Mouse (Mus musculus): ENCODE measurements around the gene Rnf181. TPM values are rescaled to one million over a fixed set of nuclear protein-coding genes. Genes with fewer than 3 reads are reported as not detected.
A peak's percentile ranks its signal among the peaks of the same experiment; 100 is the strongest.

The Rnf181 gene
- polyA plus RNA-seq, 1 experiment from 2014 or later = 122 TPM

GRCm38 (mm10) chr6:72344396-72345073 lies 22.2 kb downstream of the Rnf181 start:
- Histone ChIP-seq H3K36me3 (peaks cover 7% of the 10 kb centered on the region; the same call in 1 of the 2 replicates), H3K9me3 (no peaks in the 10 kb centered on the region), H3K9ac (peak overlapping the region; percentile 84), H3K4me2 (replicated peaks) (peak overlapping the region; percentile 83), H3K4me3 (replicated peaks) (peak overlapping the region; percentile 84), H3K27me3 (replicated peaks) (no peaks in the 10 kb centered on the region), H3K4me1 (replicated peaks) (peaks cover 17% of the 10 kb centered on the region), H3K27ac (peak overlapping the region; percentile 51; the same call in 1 of the 2 replicates)
- peak; percentile 65 for ATAC-seq
- WGBS = under 1% methylated on average over 42 of the region's 42 CpGs

GRCm38 (mm10) chr6:72340481-72340880 lies 26.3 kb downstream of the Rnf181 start:
- Histone ChIP-seq H3K36me3 (peaks cover 23% of the 10 kb centered on the region), H3K27me3 (replicated peaks) (no peaks in the 10 kb centered on the region), H3K4me1 (replicated peaks) (peaks cover 8% of the 10 kb centered on the region; the same call in 1 of the 2 replicates), H3K9me3 (no peaks in the 10 kb centered on the region), H3K4me3 (replicated peaks) (no peak overlapping the region), H3K9ac (no peak overlapping the region), H3K27ac (no peak overlapping the region), H3K4me2 (replicated peaks) (no peak overlapping the region)
- ATAC-seq = no peak
- WGBS = 61% methylated on average over 2 of the region's 2 CpGs

- ATAC-seq = no peak
- 78% methylated on average over 5 of the region's 5 CpGs for WGBS
- H3K4me1 ChIP-seq (replicated peaks) = no peaks in the 10 kb centered on the region
- H3K9ac ChIP-seq = no peak overlapping the region
- no peaks in the 10 kb centered on the region for H3K9me3 ChIP-seq
- H3K27ac ChIP-seq = no peak overlapping the region
- H3K27me3 ChIP-seq (replicated peaks) = no peaks in the 10 kb centered on the region
- H3K36me3 ChIP-seq = peaks cover 31% of the 10 kb centered on the region
- H3K4me3 ChIP-seq (replicated peaks) = no peak overlapping the region
- no peak overlapping the region for H3K4me2 ChIP-seq (replicated peaks)
These were observed 33.6 kb downstream of the Rnf181 start for GRCm38 (mm10) chr6:72333111-72333510.

- no peak overlapping the region for H3K4me2 ChIP-seq (replicated peaks)
- no peak overlapping the region for H3K9ac ChIP-seq
- WGBS = 89% methylated on average over 4 of the region's 4 CpGs
- H3K27ac ChIP-seq = no peak overlapping the region
- no peaks in the 10 kb centered on the region for H3K9me3 ChIP-seq
- no peaks in the 10 kb centered on the region for H3K4me1 ChIP-seq (replicated peaks)
- no peaks in the 10 kb centered on the region for H3K27me3 ChIP-seq (replicated peaks)
- H3K36me3 ChIP-seq = peaks cover 21% of the 10 kb centered on the region
- no peak overlapping the region for H3K4me3 ChIP-seq (replicated peaks)
- no peak for ATAC-seq
These were observed 36.6 kb downstream of the Rnf181 start for GRCm38 (mm10) chr6:72330133-72330532.

GRCm38 (mm10) chr6:72329019-72329418 lies 37.7 kb downstream of the Rnf181 start:
- no peak overlapping the region for H3K27ac ChIP-seq
- H3K4me2 ChIP-seq (replicated peaks) = no peak overlapping the region
- H3K36me3 ChIP-seq = peaks cover 26% of the 10 kb centered on the region
- no peak overlapping the region for H3K9ac ChIP-seq
- ATAC-seq = no peak
- no peaks in the 10 kb centered on the region for H3K27me3 ChIP-seq (replicated peaks)
- no peaks in the 10 kb centered on the region for H3K4me1 ChIP-seq (replicated peaks)
- WGBS = 84% methylated on average over 5 of the region's 5 CpGs
- no peak overlapping the region for H3K4me3 ChIP-seq (replicated peaks)
- H3K9me3 ChIP-seq = no peaks in the 10 kb centered on the region

- Histone ChIP-seq H3K4me2 (replicated peaks) (no peak overlapping the region), H3K27me3 (replicated peaks) (no peaks in the 10 kb centered on the region), H3K4me3 (replicated peaks) (no peak overlapping the region), H3K4me1 (replicated peaks) (no peaks in the 10 kb centered on the region), H3K9ac (no peak overlapping the region), H3K27ac (no peak overlapping the region), H3K9me3 (no peaks in the 10 kb centered on the region), H3K36me3 (peaks cover 37% of the 10 kb centered on the region)
- WGBS = 59% methylated on average over 6 of the region's 6 CpGs
- peak; percentile 78 for ATAC-seq
These were observed 40.5 kb downstream of the Rnf181 start for GRCm38 (mm10) chr6:72326274-72326673.

GRCm38 (mm10) chr6:72323786-72324508 lies 42.8 kb downstream of the Rnf181 start:
- Histone ChIP-seq H3K27ac (no peak overlapping the region), H3K9me3 (no peaks in the 10 kb centered on the region), H3K4me3 (replicated peaks) (no peak overlapping the region), H3K9ac (no peak overlapping the region), H3K27me3 (replicated peaks) (no peaks in the 10 kb centered on the region), H3K36me3 (peaks cover 45% of the 10 kb centered on the region), H3K4me2 (replicated peaks) (no peak overlapping the region), H3K4me1 (replicated peaks) (no peaks in the 10 kb centered on the region)
- WGBS = 91% methylated on average over 6 of the region's 6 CpGs
- no peak for ATAC-seq

GRCm38 (mm10) chr6:72322936-72323335 lies 43.8 kb downstream of the Rnf181 start:
- peaks cover 44% of the 10 kb centered on the region for H3K36me3 ChIP-seq
- no peaks in the 10 kb centered on the region for H3K9me3 ChIP-seq
- no peak overlapping the region for H3K4me3 ChIP-seq (replicated peaks)
- H3K4me1 ChIP-seq (replicated peaks) = no peaks in the 10 kb centered on the region
- no peak overlapping the region for H3K9ac ChIP-seq
- no peak overlapping the region for H3K27ac ChIP-seq
- H3K4me2 ChIP-seq (replicated peaks) = no peak overlapping the region
- no peak for ATAC-seq
- no peaks in the 10 kb centered on the region for H3K27me3 ChIP-seq (replicated peaks)
- 94% methylated on average over 3 of the region's 3 CpGs for WGBS

GRCm38 (mm10) chr6:72319019-72319418 lies 47.7 kb downstream of the Rnf181 start:
- no peak for ATAC-seq
- Histone ChIP-seq H3K27me3 (replicated peaks) (no peaks in the 10 kb centered on the region), H3K4me1 (replicated peaks) (no peaks in the 10 kb centered on the region), H3K27ac (no peak overlapping the region), H3K4me2 (replicated peaks) (no peak overlapping the region), H3K9ac (no peak overlapping the region), H3K4me3 (replicated peaks) (no peak overlapping the region), H3K9me3 (no peaks in the 10 kb centered on the region), H3K36me3 (peaks cover 28% of the 10 kb centered on the region)
- WGBS = 78% methylated on average over 11 of the region's 11 CpGs

- no peak for ATAC-seq
- no peaks in the 10 kb centered on the region for H3K4me1 ChIP-seq (replicated peaks)
- peaks cover 27% of the 10 kb centered on the region for H3K36me3 ChIP-seq
- WGBS = 85% methylated on average over 5 of the region's 5 CpGs
- H3K27me3 ChIP-seq (replicated peaks) = no peaks in the 10 kb centered on the region
- H3K9me3 ChIP-seq = no peaks in the 10 kb centered on the region
- H3K9ac ChIP-seq = no peak overlapping the region
- H3K4me3 ChIP-seq (replicated peaks) = no peak overlapping the region
- H3K27ac ChIP-seq = no peak overlapping the region
- H3K4me2 ChIP-seq (replicated peaks) = no peak overlapping the region
These were observed 48.3 kb downstream of the Rnf181 start for GRCm38 (mm10) chr6:72318440-72318839.

- H3K36me3 ChIP-seq = peaks cover 18% of the 10 kb centered on the region; the same call in 1 of the 2 replicates
- H3K27ac ChIP-seq = no peak overlapping the region
- no peak overlapping the region for H3K4me3 ChIP-seq (replicated peaks)
- H3K4me2 ChIP-seq (replicated peaks) = no peak overlapping the region
- H3K9me3 ChIP-seq = no peaks in the 10 kb centered on the region
- no peaks in the 10 kb centered on the region for H3K27me3 ChIP-seq (replicated peaks)
- no peak overlapping the region for H3K9ac ChIP-seq
- 50% methylated on average over 1 of the region's 1 CpGs for WGBS
- H3K4me1 ChIP-seq (replicated peaks) = no peaks in the 10 kb centered on the region
- no peak for ATAC-seq
These were observed 50.7 kb downstream of the Rnf181 start for GRCm38 (mm10) chr6:72316044-72316443.

- no peak overlapping the region for H3K4me3 ChIP-seq (replicated peaks)
- H3K27ac ChIP-seq = no peak overlapping the region
- no peak overlapping the region for H3K4me2 ChIP-seq (replicated peaks)
- H3K36me3 ChIP-seq = peaks cover 18% of the 10 kb centered on the region; the same call in 1 of the 2 replicates
- no peaks in the 10 kb centered on the region for H3K27me3 ChIP-seq (replicated peaks)
- H3K9me3 ChIP-seq = no peaks in the 10 kb centered on the region
- ATAC-seq = no peak
- no peak overlapping the region for H3K9ac ChIP-seq
- WGBS = 87% methylated on average over 2 of the region's 2 CpGs
- H3K4me1 ChIP-seq (replicated peaks) = no peaks in the 10 kb centered on the region
These were observed 51.4 kb downstream of the Rnf181 start for GRCm38 (mm10) chr6:72315384-72315783.
